Mouse (Mus musculus): Measurements from ENCODE around the gene Ppp3ca. TPM values are rescaled to one million over a fixed set of nuclear protein-coding genes. Genes with fewer than 3 reads are reported as not detected.

The Ppp3ca gene
- polyA plus RNA-seq, 1 experiment, result 9.7 TPM

GRCm38 (mm10) chr3:136871772-136872532, 202.0 kb downstream of the Ppp3ca start:
- Histone ChIP-seq H3K27me3 (ENCODE audit: control insufficient read depth, insufficient read depth, insufficient read length) (no peaks in the 10 kb centered on the region), H3K79me2 (ENCODE audit: control insufficient read depth, insufficient read depth) (no peaks in the 10 kb centered on the region), H3K4me3 (ENCODE audit: insufficient read depth, poor library complexity, severe bottlenecking) (no peak overlapping the region), H3K36me3 (ENCODE audit: control insufficient read depth, insufficient read depth) (peaks cover 5% of the 10 kb centered on the region), H3K79me3 (ENCODE audit: low read depth) (no peaks in the 10 kb centered on the region), H3ac (ENCODE audit: control insufficient read depth, insufficient read length, low read depth) (no peak overlapping the region)
- TF ChIP-seq MAX (IDR thresholded peaks at IDR 0.05) (no peak), USF1 (IDR thresholded peaks at IDR 0.05; ENCODE audit: low read depth) (no peak), CEBPB (IDR thresholded peaks at IDR 0.05; ENCODE audit: low read depth) (no peak), CTCF (IDR thresholded peaks at IDR 0.05; ENCODE audit: control insufficient read depth, insufficient read depth, insufficient read length) (no peak), MYOG (IDR thresholded peaks at IDR 0.05; ENCODE audit: control insufficient read depth, extremely low read depth, insufficient read length) (no peak), MYOD1 (IDR thresholded peaks at IDR 0.05; ENCODE audit: control insufficient read depth, insufficient read length, low read depth) (no peak), FOSL1 (IDR thresholded peaks at IDR 0.05; ENCODE audit: insufficient read depth, low read length, poor library complexity, severe bottlenecking) (no peak)

GRCm38 (mm10) chr3:136872533-136873095, 202.7 kb downstream of the Ppp3ca start:
- no peak overlapping the region for H3K4me3 ChIP-seq (ENCODE audit: insufficient read depth, poor library complexity, severe bottlenecking)
- no peak for TF ChIP-seq FOSL1 (IDR thresholded peaks at IDR 0.05; ENCODE audit: insufficient read depth, low read length, poor library complexity, severe bottlenecking)
- no peak for TF ChIP-seq MYOG (IDR thresholded peaks at IDR 0.05; ENCODE audit: control insufficient read depth, extremely low read depth, insufficient read length)
- TF ChIP-seq MAX (IDR thresholded peaks at IDR 0.05), result no peak
- TF ChIP-seq MYOD1 (IDR thresholded peaks at IDR 0.05; ENCODE audit: control insufficient read depth, insufficient read length, low read depth), result no peak
- no peak for TF ChIP-seq CTCF (IDR thresholded peaks at IDR 0.05; ENCODE audit: control insufficient read depth, insufficient read depth, insufficient read length)
- TF ChIP-seq CEBPB (IDR thresholded peaks at IDR 0.05; ENCODE audit: low read depth), result no peak
- TF ChIP-seq USF1 (IDR thresholded peaks at IDR 0.05; ENCODE audit: low read depth), result no peak
- no peaks in the 10 kb centered on the region for H3K27me3 ChIP-seq (ENCODE audit: control insufficient read depth, insufficient read depth, insufficient read length)
- peaks cover 5% of the 10 kb centered on the region for H3K36me3 ChIP-seq (ENCODE audit: control insufficient read depth, insufficient read depth)
- H3ac ChIP-seq (ENCODE audit: control insufficient read depth, insufficient read length, low read depth), result no peak overlapping the region
- no peaks in the 10 kb centered on the region for H3K79me2 ChIP-seq (ENCODE audit: control insufficient read depth, insufficient read depth)
- no peaks in the 10 kb centered on the region for H3K79me3 ChIP-seq (ENCODE audit: low read depth)

- peaks cover 5% of the 10 kb centered on the region for H3K36me3 ChIP-seq (ENCODE audit: control insufficient read depth, insufficient read depth)
- H3K79me2 ChIP-seq (ENCODE audit: control insufficient read depth, insufficient read depth), result no peaks in the 10 kb centered on the region
- H3K27me3 ChIP-seq (ENCODE audit: control insufficient read depth, insufficient read depth, insufficient read length), result no peaks in the 10 kb centered on the region
- no peak overlapping the region for H3K4me3 ChIP-seq (ENCODE audit: insufficient read depth, poor library complexity, severe bottlenecking)
- H3K79me3 ChIP-seq (ENCODE audit: low read depth), result no peaks in the 10 kb centered on the region
- H3ac ChIP-seq (ENCODE audit: control insufficient read depth, insufficient read length, low read depth), result no peak overlapping the region
- TF ChIP-seq MAX (IDR thresholded peaks at IDR 0.05) (no peak), MYOD1 (IDR thresholded peaks at IDR 0.05; ENCODE audit: control insufficient read depth, insufficient read length, low read depth) (no peak), MYOG (IDR thresholded peaks at IDR 0.05; ENCODE audit: control insufficient read depth, extremely low read depth, insufficient read length) (no peak), CTCF (IDR thresholded peaks at IDR 0.05; ENCODE audit: control insufficient read depth, insufficient read depth, insufficient read length) (no peak), FOSL1 (IDR thresholded peaks at IDR 0.05; ENCODE audit: insufficient read depth, low read length, poor library complexity, severe bottlenecking) (no peak), CEBPB (IDR thresholded peaks at IDR 0.05; ENCODE audit: low read depth) (no peak), USF1 (IDR thresholded peaks at IDR 0.05; ENCODE audit: low read depth) (no peak)
These were observed 204.0 kb downstream of the Ppp3ca start for GRCm38 (mm10) chr3:136873809-136874449.

- Histone ChIP-seq H3K27me3 (ENCODE audit: control insufficient read depth, insufficient read depth, insufficient read length) (no peaks in the 10 kb centered on the region), H3ac (ENCODE audit: control insufficient read depth, insufficient read length, low read depth) (no peak overlapping the region), H3K79me2 (ENCODE audit: control insufficient read depth, insufficient read depth) (no peaks in the 10 kb centered on the region), H3K4me3 (ENCODE audit: insufficient read depth, poor library complexity, severe bottlenecking) (no peak overlapping the region), H3K36me3 (ENCODE audit: control insufficient read depth, insufficient read depth) (peaks cover 5% of the 10 kb centered on the region), H3K79me3 (ENCODE audit: low read depth) (no peaks in the 10 kb centered on the region)
- TF ChIP-seq MYOD1 (IDR thresholded peaks at IDR 0.05; ENCODE audit: control insufficient read depth, insufficient read length, low read depth) (no peak), CTCF (IDR thresholded peaks at IDR 0.05; ENCODE audit: control insufficient read depth, insufficient read depth, insufficient read length) (no peak), MAX (IDR thresholded peaks at IDR 0.05) (no peak), FOSL1 (IDR thresholded peaks at IDR 0.05; ENCODE audit: insufficient read depth, low read length, poor library complexity, severe bottlenecking) (no peak), CEBPB (IDR thresholded peaks at IDR 0.05; ENCODE audit: low read depth) (no peak), USF1 (IDR thresholded peaks at IDR 0.05; ENCODE audit: low read depth) (no peak), MYOG (IDR thresholded peaks at IDR 0.05; ENCODE audit: control insufficient read depth, extremely low read depth, insufficient read length) (no peak)
These were observed 204.6 kb downstream of the Ppp3ca start for GRCm38 (mm10) chr3:136874566-136874965.

- Histone ChIP-seq H3K27me3 (ENCODE audit: control insufficient read depth, insufficient read depth, insufficient read length) (no peaks in the 10 kb centered on the region), H3K79me3 (ENCODE audit: low read depth) (no peaks in the 10 kb centered on the region), H3K79me2 (ENCODE audit: control insufficient read depth, insufficient read depth) (no peaks in the 10 kb centered on the region), H3K4me3 (ENCODE audit: insufficient read depth, poor library complexity, severe bottlenecking) (no peak overlapping the region), H3K36me3 (ENCODE audit: control insufficient read depth, insufficient read depth) (peaks cover 6% of the 10 kb centered on the region), H3ac (ENCODE audit: control insufficient read depth, insufficient read length, low read depth) (no peak overlapping the region)
- no peak for TF ChIP-seq USF1 (IDR thresholded peaks at IDR 0.05; ENCODE audit: low read depth)
- TF ChIP-seq CEBPB (IDR thresholded peaks at IDR 0.05; ENCODE audit: low read depth), result no peak
- TF ChIP-seq FOSL1 (IDR thresholded peaks at IDR 0.05; ENCODE audit: insufficient read depth, low read length, poor library complexity, severe bottlenecking), result no peak
- no peak for TF ChIP-seq MYOD1 (IDR thresholded peaks at IDR 0.05; ENCODE audit: control insufficient read depth, insufficient read length, low read depth)
- TF ChIP-seq MAX (IDR thresholded peaks at IDR 0.05), result no peak
- no peak for TF ChIP-seq CTCF (IDR thresholded peaks at IDR 0.05; ENCODE audit: control insufficient read depth, insufficient read depth, insufficient read length)
- no peak for TF ChIP-seq MYOG (IDR thresholded peaks at IDR 0.05; ENCODE audit: control insufficient read depth, extremely low read depth, insufficient read length)
These were observed 217.8 kb downstream of the Ppp3ca start for GRCm38 (mm10) chr3:136887741-136888140.
